Mouse (Mus musculus) cerebellum, adult 9-11 months (tissue): ENCODE data around the gene Ubr1.
"Not testable (repeated sequence)": the region's sequence is repeated elsewhere in the genome, so short reads cannot be mapped to it uniquely, and the experiment has no call there.

ENCODE experiments used
- DNase-seq: peaks from one replicate; pipeline ENCODE4 v3.0.0; 2022

Gene Ubr1

GRCm38 (mm10) chr2:120972964-120973363, 2.4 kb upstream of the Ubr1 start:
- peak; percentile 51 for DNase-seq

- DNase-seq = not testable (repeated sequence)
Measured at GRCm38 (mm10) chr2:120972257-120972656, 1.7 kb upstream of the Ubr1 start.

GRCm38 (mm10) chr2:120971766-120972165, 1.3 kb upstream of the Ubr1 start:
- no peak for DNase-seq

GRCm38 (mm10) chr2:120970045-120970539, 423 bp downstream of the Ubr1 start:
- no peak for DNase-seq

GRCm38 (mm10) chr2:120965486-120965885, 5.0 kb downstream of the Ubr1 start:
- no peak for DNase-seq

- no peak for DNase-seq
Measured at GRCm38 (mm10) chr2:120963110-120963509, 7.4 kb downstream of the Ubr1 start.

GRCm38 (mm10) chr2:120960261-120960660, 10.3 kb downstream of the Ubr1 start:
- DNase-seq = no peak

- no peak for DNase-seq
Measured at GRCm38 (mm10) chr2:120959827-120960226, 10.7 kb downstream of the Ubr1 start.

- no peak for DNase-seq
Measured at GRCm38 (mm10) chr2:120959363-120959762, 11.2 kb downstream of the Ubr1 start.

GRCm38 (mm10) chr2:120952176-120952938, 18.2 kb downstream of the Ubr1 start:
- DNase-seq = no peak

- peak; percentile 69 for DNase-seq
Measured at GRCm38 (mm10) chr2:120951208-120951607, 19.3 kb downstream of the Ubr1 start.

GRCm38 (mm10) chr2:120933038-120933437, 37.5 kb downstream of the Ubr1 start:
- no peak for DNase-seq

- DNase-seq = no peak
Measured at GRCm38 (mm10) chr2:120909556-120909955, 61.0 kb downstream of the Ubr1 start.

- DNase-seq = no peak
Measured at GRCm38 (mm10) chr2:120896361-120896760, 74.2 kb downstream of the Ubr1 start.

- DNase-seq = no peak
Measured at GRCm38 (mm10) chr2:120887601-120888000, 82.9 kb downstream of the Ubr1 start.

- DNase-seq = no peak
Measured at GRCm38 (mm10) chr2:120873192-120873591, 97.3 kb downstream of the Ubr1 start.

GRCm38 (mm10) chr2:120871447-120872336, 98.8 kb downstream of the Ubr1 start:
- DNase-seq = no peak

- no peak for DNase-seq
Measured at GRCm38 (mm10) chr2:120867336-120867735, 103.2 kb downstream of the Ubr1 start.

- no peak for DNase-seq
Measured at GRCm38 (mm10) chr2:120866561-120866960, 104.0 kb downstream of the Ubr1 start.

GRCm38 (mm10) chr2:120863389-120863788, 107.1 kb downstream of the Ubr1 start:
- no peak for DNase-seq

GRCm38 (mm10) chr2:120860699-120861098, 109.8 kb downstream of the Ubr1 start:
- DNase-seq = no peak

- no peak for DNase-seq
Measured at GRCm38 (mm10) chr2:120858131-120858530, 112.4 kb downstream of the Ubr1 start.

GRCm38 (mm10) chr2:120853151-120853550, 117.4 kb downstream of the Ubr1 start:
- DNase-seq = no peak

- no peak for DNase-seq
Measured at GRCm38 (mm10) chr2:120852626-120853025, 117.9 kb downstream of the Ubr1 start.
